Mouse (Mus musculus) bone marrow, adult 2 months (tissue): ENCODE measurements around the gene Vegfa. TPM values are rescaled to one million over a fixed set of nuclear protein-coding genes. Genes with fewer than 3 reads are reported as not detected.

Source experiments
- H3K27ac ChIP-seq: fragments of 200-500 bp; 2 replicates; pipeline ENCODE4 v1.5.1; 2012; ENCODE audit warnings: low read depth, mild to moderate bottlenecking, control low read depth, inconsistent platforms, low read length; ENCODE audit not compliant: control insufficient read depth, poor library complexity, insufficient read depth
- H3K4me1 ChIP-seq: fragments of 200-500 bp; 2 replicates; pipeline ENCODE4 v1.6.1; 2011; ENCODE audit warnings: low read length; ENCODE audit not compliant: control insufficient read depth, insufficient read depth
- H3K4me3 ChIP-seq: fragments of 200-500 bp; replicated peaks from 2 replicates; pipeline ENCODE3; 2011; ENCODE audit warnings: mild to moderate bottlenecking, low read depth, low read length, control low read depth; ENCODE audit not compliant: control insufficient read depth
- CTCF ChIP-seq: fragments of 200-500 bp; IDR thresholded peaks from 2 replicates; pipeline ENCODE4 v1.5.1; 2011; ENCODE audit warnings: low read length, control low read depth; ENCODE audit not compliant: control insufficient read depth, insufficient read depth
- POLR2A ChIP-seq: fragments of 200-500 bp; IDR thresholded peaks from 2 replicates; pipeline ENCODE4 v1.6.1; 2011; ENCODE audit warnings: low read depth, mild to moderate bottlenecking, control low read depth, low read length, borderline replicate concordance; ENCODE audit not compliant: control insufficient read depth
- WGBS: fragments of 180-500 bp; shearing (Covaris S2); methylation state at CpG from one replicate; pipeline ENCODE4 v1.1.7; 2018; 5-methylcytosine and 5-hydroxymethylcytosine counted together
- polyA plus RNA-seq: library from polyadenylated mRNA; stranded (reverse); fragments of >200 nt; gene quantifications from 2 replicates; pipeline ENCODE4 v1.2.4, GENCODE M21; 2011; ENCODE audit warnings: low replicate concordance; ENCODE audit not compliant: missing spikeins, insufficient read depth, insufficient read length

Vegfa gene
- polyA plus RNA-seq, 1 experiment, result 18.8 TPM

DNA sequence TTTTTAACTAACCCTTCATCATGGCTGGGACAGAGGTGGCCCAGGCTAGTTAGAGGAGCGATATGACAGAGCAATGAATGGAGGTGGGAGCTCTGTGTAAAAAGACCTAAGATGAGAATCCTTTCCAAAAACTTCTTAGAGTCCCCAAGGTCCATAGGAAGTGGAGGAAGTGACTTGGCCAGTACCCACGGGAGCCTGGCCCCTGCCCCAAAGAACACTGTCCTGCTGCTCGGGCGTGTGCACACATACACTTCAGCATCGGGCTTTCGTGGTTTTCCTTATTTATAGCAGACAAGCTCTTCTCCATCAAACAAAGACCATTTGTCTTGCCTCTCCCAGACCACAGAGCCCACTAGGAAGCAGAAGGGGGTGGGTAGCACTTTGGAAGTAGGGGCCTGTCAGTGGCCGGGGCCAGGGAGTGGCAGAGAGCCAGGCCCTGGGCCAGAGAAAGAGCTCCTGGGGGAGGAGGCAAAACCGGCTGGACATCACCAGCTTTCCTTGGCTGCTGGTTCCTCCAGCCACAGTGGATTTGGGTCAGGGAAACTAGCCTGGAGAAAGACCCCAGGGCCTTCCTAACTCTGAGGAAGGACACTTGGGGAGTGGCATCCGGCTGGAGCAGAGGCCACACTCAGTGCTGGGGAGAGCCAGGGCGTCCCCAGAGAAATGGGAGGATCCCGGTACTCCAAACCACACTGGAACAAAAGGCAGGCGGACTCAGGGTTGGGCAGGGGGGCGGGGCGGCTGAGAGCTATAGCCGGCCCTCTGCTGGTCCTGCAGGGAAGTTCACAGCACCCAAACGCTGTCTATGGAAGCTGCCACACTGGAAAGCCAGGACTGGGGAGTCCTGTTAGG lies 4.9 kb downstream of the Vegfa start:
- WGBS, result 25% methylated on average over 16 of the region's 16 CpGs
- Histone ChIP-seq H3K4me3 (no peak overlapping the region), H3K4me1 (no peaks in the 10 kb centered on the region; the same call in 1 of the 2 replicates), H3K27ac (no peak overlapping the region)
- no peak for TF ChIP-seq POLR2A
- TF ChIP-seq CTCF, result peak; percentile 49; the same call in 1 of the 2 replicates

DNA sequence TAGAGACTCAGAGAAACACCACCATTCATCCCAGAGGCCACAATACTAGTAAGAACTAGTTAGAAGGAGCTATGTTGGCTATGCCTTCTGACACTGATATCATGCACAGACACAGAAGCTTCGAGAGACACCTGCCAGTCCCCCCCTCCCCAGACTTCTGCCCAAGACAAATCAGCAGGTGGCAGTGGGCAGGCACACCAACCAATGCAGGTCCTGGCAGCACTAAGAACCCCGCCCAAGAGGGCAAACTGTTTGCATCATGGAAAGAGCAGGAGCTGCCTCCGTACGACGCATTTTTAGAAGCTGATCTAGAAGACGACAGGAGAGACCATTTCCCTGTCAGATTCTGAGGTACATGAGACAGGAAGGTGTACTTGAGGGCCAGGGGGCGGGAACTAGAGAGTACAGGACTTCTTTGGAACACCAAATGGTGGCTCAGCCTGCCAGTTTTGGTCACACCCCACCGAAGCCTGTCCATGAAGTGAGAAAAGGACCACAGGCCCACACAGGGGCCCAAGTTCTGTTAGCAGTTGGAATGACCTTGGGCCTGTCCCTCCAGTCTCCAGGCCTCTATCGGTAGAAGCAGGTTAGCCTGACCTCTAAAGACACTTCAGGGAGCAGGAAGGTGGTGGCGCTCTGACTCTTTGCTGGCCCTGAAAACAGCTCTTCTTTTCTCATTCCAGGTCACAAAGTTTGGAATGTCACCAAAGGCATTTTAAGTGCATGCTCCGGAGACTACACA lies 6.1 kb downstream of the Vegfa start:
- Histone ChIP-seq H3K4me3 (no peak overlapping the region), H3K4me1 (no peaks in the 10 kb centered on the region; the same call in 1 of the 2 replicates), H3K27ac (no peak overlapping the region)
- 80% methylated on average over 11 of the region's 11 CpGs for WGBS
- TF ChIP-seq POLR2A, result no peak
- no peak for TF ChIP-seq CTCF

DNA sequence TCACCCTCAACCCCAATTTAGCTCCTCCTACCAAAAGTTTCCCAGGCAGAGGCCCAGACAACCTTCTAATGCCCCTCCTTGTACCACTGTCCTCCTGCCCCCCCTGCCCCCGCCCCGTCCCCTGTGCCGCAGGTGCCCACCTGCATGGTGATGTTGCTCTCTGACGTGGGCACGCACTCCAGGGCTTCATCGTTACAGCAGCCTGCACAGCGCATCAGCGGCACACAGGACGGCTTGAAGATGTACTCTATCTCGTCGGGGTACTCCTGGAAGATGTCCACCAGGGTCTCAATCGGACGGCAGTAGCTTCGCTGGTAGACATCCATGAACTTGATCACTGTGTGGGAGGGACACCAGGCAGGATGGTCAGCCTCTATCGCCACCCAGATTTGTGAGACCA lies 7.0 kb downstream of the Vegfa start:
- Histone ChIP-seq H3K27ac (no peak overlapping the region), H3K4me3 (no peak overlapping the region), H3K4me1 (no peaks in the 10 kb centered on the region; the same call in 1 of the 2 replicates)
- 90% methylated on average over 15 of the region's 15 CpGs for WGBS
- no peak for TF ChIP-seq CTCF
- no peak for TF ChIP-seq POLR2A

DNA sequence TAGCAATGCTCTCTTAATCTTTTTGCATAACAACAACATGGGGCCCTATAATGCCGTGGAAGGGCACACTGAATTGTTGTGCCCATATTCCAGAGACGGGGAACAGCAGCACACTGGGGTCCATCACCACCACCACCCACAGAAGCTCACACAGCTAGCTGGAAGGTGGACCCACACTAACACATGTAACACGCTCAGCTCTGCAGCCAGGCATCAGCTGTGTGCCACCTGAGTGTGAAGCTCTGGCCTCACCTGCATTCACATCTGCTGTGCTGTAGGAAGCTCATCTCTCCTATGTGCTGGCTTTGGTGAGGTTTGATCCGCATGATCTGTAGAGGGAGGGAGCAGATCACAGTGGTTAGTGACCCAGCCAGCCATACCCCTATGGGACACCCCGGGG lies 8.0 kb downstream of the Vegfa start:
- WGBS, result 85% methylated on average over 5 of the region's 5 CpGs
- TF ChIP-seq POLR2A, result no peak
- TF ChIP-seq CTCF, result no peak
- Histone ChIP-seq H3K27ac (no peak overlapping the region), H3K4me3 (no peak overlapping the region), H3K4me1 (no peaks in the 10 kb centered on the region; the same call in 1 of the 2 replicates)

DNA sequence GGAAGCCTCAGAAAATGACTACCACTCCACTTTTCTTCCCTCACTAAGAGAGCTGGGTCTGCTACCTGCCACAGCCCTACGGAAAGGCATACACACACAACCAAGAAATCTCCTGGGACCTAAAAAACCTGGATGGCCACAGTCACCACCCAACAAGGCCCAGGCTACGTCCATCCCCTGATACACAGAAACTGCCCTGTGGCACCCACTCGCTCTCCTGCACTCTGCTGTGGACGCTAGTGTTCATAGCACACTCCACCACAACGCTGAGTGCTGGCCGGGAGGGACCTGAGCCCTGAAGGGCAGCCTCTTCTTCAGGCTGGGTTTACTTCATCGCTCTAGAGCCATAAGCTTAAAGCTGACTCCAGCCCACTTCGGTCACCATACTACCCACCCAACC lies 8.6 kb downstream of the Vegfa start:
- Histone ChIP-seq H3K4me3 (no peak overlapping the region), H3K27ac (no peak overlapping the region), H3K4me1 (no peaks in the 10 kb centered on the region; the same call in 1 of the 2 replicates)
- no peak for TF ChIP-seq CTCF
- TF ChIP-seq POLR2A, result no peak
- WGBS, result 89% methylated on average over 8 of the region's 8 CpGs

DNA sequence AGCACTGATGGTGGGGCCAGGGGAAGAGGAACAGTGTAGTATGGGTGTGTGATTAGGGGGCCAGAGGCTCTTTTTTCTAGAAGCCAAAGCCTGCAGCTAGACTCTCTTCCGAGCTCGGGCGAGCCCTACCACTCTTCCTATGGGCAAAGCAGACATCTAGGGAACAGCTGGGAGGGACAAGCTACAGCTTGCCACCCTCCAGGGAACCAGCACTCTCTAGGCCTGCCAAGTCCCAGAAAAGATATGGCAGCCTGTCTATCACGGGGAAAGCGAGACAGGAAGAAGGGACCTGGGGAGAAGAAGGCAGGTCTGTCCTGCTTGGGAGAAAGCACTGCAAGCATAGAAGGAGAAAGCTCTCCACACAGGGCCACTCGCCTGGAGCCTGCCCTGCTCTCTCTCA lies 9.2 kb downstream of the Vegfa start:
- 68% methylated on average over 6 of the region's 6 CpGs for WGBS
- no peak for TF ChIP-seq CTCF
- TF ChIP-seq POLR2A, result no peak

DNA sequence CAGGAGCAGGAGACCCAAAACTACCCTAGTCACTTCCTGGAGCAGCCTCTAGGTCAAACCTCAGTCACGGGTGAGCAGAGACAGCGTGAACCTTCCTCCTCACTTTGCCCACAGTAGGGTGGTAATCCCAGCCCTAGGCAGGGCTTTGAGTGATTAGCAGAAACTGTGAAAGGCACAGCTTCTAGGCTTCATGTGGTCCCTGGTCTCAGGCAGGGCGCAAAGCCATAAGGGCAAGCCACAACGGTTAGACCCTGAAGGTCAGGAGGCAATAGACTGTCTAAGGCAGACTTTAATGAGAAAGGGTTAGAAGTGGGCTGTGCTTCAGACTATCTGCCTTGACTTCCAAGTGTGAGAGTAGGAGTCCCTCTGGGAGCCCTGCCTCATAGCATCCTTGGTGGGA lies 9.7 kb downstream of the Vegfa start:
- H3K27ac ChIP-seq, result no peak overlapping the region
- WGBS, result 57% methylated on average over 4 of the region's 4 CpGs

More for the DNA sequence above, 9.2 kb downstream of the Vegfa start:
- H3K4me1 ChIP-seq, result no peaks in the 10 kb centered on the region; the same call in 1 of the 2 replicates
- H3K27ac ChIP-seq, result no peak overlapping the region
- no peak overlapping the region for H3K4me3 ChIP-seq

DNA sequence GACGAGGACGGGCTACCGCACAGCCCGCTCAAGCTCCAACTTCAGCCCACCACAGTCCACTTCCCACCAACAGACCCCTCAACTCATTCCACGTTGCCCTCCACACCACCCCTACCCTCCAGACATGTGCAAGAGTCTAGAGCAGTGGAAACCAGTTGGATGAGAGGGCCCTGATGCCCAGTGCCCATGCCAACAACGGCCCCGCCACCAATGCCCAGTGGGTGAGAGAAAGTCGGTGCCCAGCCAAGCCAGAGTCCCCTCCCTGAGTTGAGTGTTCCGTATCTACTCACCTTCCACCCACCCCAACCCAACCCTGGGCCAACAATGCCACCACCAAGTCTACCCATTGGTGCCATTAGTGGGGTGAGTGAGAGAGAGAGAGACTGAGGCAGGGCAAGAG lies 10.4 kb downstream of the Vegfa start:
- Histone ChIP-seq H3K27ac (no peak overlapping the region), H3K4me3 (no peak overlapping the region), H3K4me1 (no peaks in the 10 kb centered on the region; the same call in 1 of the 2 replicates)
- TF ChIP-seq CTCF (no peak), POLR2A (no peak)
- WGBS, result 91% methylated on average over 9 of the region's 9 CpGs

More for the DNA sequence above, 9.7 kb downstream of the Vegfa start:
- H3K4me1 ChIP-seq, result no peaks in the 10 kb centered on the region; the same call in 1 of the 2 replicates
- no peak overlapping the region for H3K4me3 ChIP-seq
- no peak for TF ChIP-seq POLR2A
